Mouse (Mus musculus) heart, postnatal 0 days (tissue): ENCODE data around the gene Vmn1r171. TPM values are rescaled to one million over a fixed set of nuclear protein-coding genes. Genes with fewer than 3 reads are reported as not detected.
"Not testable (repeated sequence)": the region's sequence is repeated elsewhere in the genome, so short reads cannot be mapped to it uniquely, and the experiment has no call there.

Experiments used
- ATAC-seq: fragments of 200-750 bp; cut with Nextera tagmentation; 2 replicates; pipeline ENCODE4 v1.8.0; 2017; ENCODE audit warnings: low read depth, moderate number of reproducible peaks, moderate library complexity; ENCODE audit not compliant: insufficient read depth
- DNase-seq: peaks from one replicate; pipeline ENCODE4 v3.0.0-alpha.2; 2016; ENCODE audit warnings: low spot score
- H3K27ac ChIP-seq: fragments of 300-500 bp; sonication (generic); 2 replicates; pipeline ENCODE4 v1.5.1; 2014; ENCODE audit warnings: low read depth, mild to moderate bottlenecking
- H3K27me3 ChIP-seq: fragments of 300-500 bp; sonication (generic); 2 replicates; pipeline ENCODE4 v1.6.1; 2014; ENCODE audit warnings: low read length, mixed read lengths; ENCODE audit not compliant: control insufficient read depth, insufficient read depth
- H3K36me3 ChIP-seq: fragments of 300-500 bp; sonication (generic); replicated peaks from 2 replicates; pipeline ENCODE4 v1.6.1; 2014; ENCODE audit warnings: low read length, mixed read lengths; ENCODE audit not compliant: control insufficient read depth, insufficient read depth
- H3K4me1 ChIP-seq: fragments of 300-500 bp; sonication (generic); 2 replicates; pipeline ENCODE4 v1.6.1; 2014; ENCODE audit warnings: antibody characterized with exemption; ENCODE audit not compliant: control insufficient read depth, insufficient read depth
- H3K4me2 ChIP-seq: fragments of 300-500 bp; sonication (generic); 2 replicates; pipeline ENCODE4 v1.6.1; 2014; ENCODE audit warnings: low read depth, mild to moderate bottlenecking, low read length, moderate library complexity
- H3K4me3 ChIP-seq: fragments of 300-500 bp; sonication (generic); 2 replicates; pipeline ENCODE4 v1.5.1; 2014; ENCODE audit warnings: low read depth, low read length
- H3K9ac ChIP-seq: fragments of 300-500 bp; sonication (generic); replicated peaks from 2 replicates; pipeline ENCODE4 v1.6.1; 2014; ENCODE audit warnings: low read depth, low read length, mixed read lengths
- H3K9me3 ChIP-seq: fragments of 300-500 bp; sonication (generic); replicated peaks from 2 replicates; pipeline ENCODE4 v1.6.1; 2016; ENCODE audit warnings: low read length; ENCODE audit not compliant: control insufficient read depth
- CTCF ChIP-seq: IDR thresholded peaks from 2 replicates; pipeline ENCODE4 v1.5.1; 2016; ENCODE audit warnings: antibody characterized with exemption, control low read depth, low read depth
- EP300 ChIP-seq: IDR thresholded peaks from 2 replicates; pipeline ENCODE4 v1.6.1; 2016; ENCODE audit warnings: antibody characterized with exemption, low read depth
- WGBS: fragments of 180-500 bp; shearing (Covaris S2); extraction: QIAGEN DNeasy Blood & Tissue Kit; methylation state at CpG from one replicate; pipeline ENCODE4 v1.1.7; 2014; 5-methylcytosine and 5-hydroxymethylcytosine counted together
- polyA plus RNA-seq: library from polyadenylated mRNA; unstranded; fragments of >200 nt; fragmentation: Nextera tagmentation; extraction: Ambion mirVana; gene quantifications from 2 replicates; pipeline ENCODE4 v1.2.1, GENCODE M21; 2015
- total RNA-seq: library from RNA; depleted of rRNA; stranded (reverse); fragments of >200 nt; gene quantifications from 2 replicates; pipeline ENCODE4 v1.2.3, GENCODE M21; 2014; ENCODE audit warnings: low replicate concordance; rRNA removed

The Vmn1r171 gene
- not detected in 2 replicates for total RNA-seq
- not detected in 2 replicates for polyA plus RNA-seq

GRCm38 (mm10) chr7:23630422-23630821 lies at the start of gene Vmn1r171:
Gene Vmn1r171, plus strand, starts transcription at chr7:23630722.
- DNase-seq (no peak), ATAC-seq (no peak)
- Histone ChIP-seq H3K9ac (no peak within 1 kb of the TSS), H3K4me2 (no peak within 1 kb of the TSS), H3K4me3 (no peak within 1 kb of the TSS), H3K27me3 (no peaks in the 10 kb centered on the region), H3K9me3 (0 out of 2 replicates have a peak, but pooled peaks cover 3% of the 10 kb centered on the region), H3K4me1 (no peaks in the 10 kb centered on the region), H3K36me3 (no peaks in the 10 kb centered on the region), H3K27ac (no peak within 1 kb of the TSS)
- no peak for TF ChIP-seq CTCF
- TF ChIP-seq EP300: no peak

GRCm38 (mm10) chr7:23605875-23606274 lies 24.6 kb upstream of the Vmn1r171 start, which contains the start of gene Vmn1r170:
Gene Vmn1r170, plus strand, starts transcription at chr7:23606175.
- DNase-seq, H3K27ac ChIP-seq, ATAC-seq, H3K4me3 ChIP-seq, H3K36me3 ChIP-seq, H3K27me3 ChIP-seq, H3K9ac ChIP-seq, H3K4me1 ChIP-seq, H3K4me2 ChIP-seq, H3K9me3 ChIP-seq: not testable (repeated sequence)
- WGBS: 11% methylated on average over 1 of the region's 1 CpGs

- WGBS: 47% methylated on average over 2 of the region's 2 CpGs
- Histone ChIP-seq H3K9me3 (no peaks in the 10 kb centered on the region), H3K27ac (no peak within 1 kb of the TSS), H3K9ac (no peak within 1 kb of the TSS), H3K4me3 (no peak within 1 kb of the TSS), H3K4me2 (no peak within 1 kb of the TSS), H3K36me3 (no peaks in the 10 kb centered on the region), H3K27me3 (no peaks in the 10 kb centered on the region), H3K4me1 (no peaks in the 10 kb centered on the region)
- TF ChIP-seq CTCF (no peak), EP300 (no peak)
- DNase-seq: no peak
- no peak for ATAC-seq
These were observed 27.5 kb downstream of the Vmn1r171 start, which contains the start of gene Vmn1r172 for GRCm38 (mm10) chr7:23658016-23658415. Gene Vmn1r172, plus strand, starts transcription at chr7:23658316.

Other genes starting within 250 kb of the Vmn1r171 start
- gene Nlrp5, start 244.8 kb upstream of the Vmn1r171 start, total RNA-seq: not detected in 2 replicates
- gene Nlrp5, start 244.8 kb upstream of the Vmn1r171 start, polyA plus RNA-seq: not detected in 2 replicates
- not detected in 2 replicates for gene Vmn1r167, start 123.5 kb upstream of the Vmn1r171 start, total RNA-seq
- gene Vmn1r167, start 123.5 kb upstream of the Vmn1r171 start, polyA plus RNA-seq: not detected in 2 replicates
- not detected in 2 replicates for gene Vmn1r168, start 91.0 kb upstream of the Vmn1r171 start, total RNA-seq
- not detected in 2 replicates for gene Vmn1r168, start 91.0 kb upstream of the Vmn1r171 start, polyA plus RNA-seq
- gene Vmn1r169, start 55.2 kb upstream of the Vmn1r171 start, total RNA-seq: not detected in 2 replicates
- not detected in 2 replicates for gene Vmn1r169, start 55.2 kb upstream of the Vmn1r171 start, polyA plus RNA-seq
- not detected in 2 replicates for gene Vmn1r170, start 24.5 kb upstream of the Vmn1r171 start, total RNA-seq
- not detected in 2 replicates for gene Vmn1r170, start 24.5 kb upstream of the Vmn1r171 start, polyA plus RNA-seq
- not detected in 2 replicates for gene Vmn1r172, start 27.6 kb downstream of the Vmn1r171 start, total RNA-seq
- not detected in 2 replicates for gene Vmn1r172, start 27.6 kb downstream of the Vmn1r171 start, polyA plus RNA-seq
- gene Vmn1r173, start 70.0 kb downstream of the Vmn1r171 start, total RNA-seq: not detected in 2 replicates
- gene Vmn1r173, start 70.0 kb downstream of the Vmn1r171 start, polyA plus RNA-seq: not detected in 2 replicates
- gene Vmn1r174, start 121.5 kb downstream of the Vmn1r171 start, total RNA-seq: not detected in 2 replicates
- gene Vmn1r174, start 121.5 kb downstream of the Vmn1r171 start, polyA plus RNA-seq: not detected in 2 replicates
- not detected in 2 replicates for gene Vmn1r175, start 179.9 kb downstream of the Vmn1r171 start, total RNA-seq
- not detected in 2 replicates for gene Vmn1r175, start 179.9 kb downstream of the Vmn1r171 start, polyA plus RNA-seq
- gene Vmn1r176, start 206.7 kb downstream of the Vmn1r171 start, total RNA-seq: not detected in 2 replicates
- not detected in 2 replicates for gene Vmn1r176, start 206.7 kb downstream of the Vmn1r171 start, polyA plus RNA-seq
- not detected in 2 replicates for gene Vmn1r177, start 235.7 kb downstream of the Vmn1r171 start, total RNA-seq
- gene Vmn1r177, start 235.7 kb downstream of the Vmn1r171 start, polyA plus RNA-seq: not detected in 2 replicates